Mouse (Mus musculus) embryonic facial prominence, embryonic 11.5 days (tissue): ENCODE measurements around the gene Efna1. TPM values are rescaled to one million over a fixed set of nuclear protein-coding genes. Genes with fewer than 3 reads are reported as not detected.

Source experiments
- ATAC-seq: fragments of 200-750 bp; cut with Nextera tagmentation; replicated peaks from 2 replicates; pipeline ENCODE4 v1.8.0; 2017; ENCODE audit warnings: low read depth; ENCODE audit not compliant: insufficient number of reproducible peaks, low FRiP score, low TSS enrichment
- DNase-seq: peaks from one replicate; pipeline ENCODE4 v3.0.0-alpha.2; 2015; ENCODE audit warnings: low spot score
- H3K27ac ChIP-seq: fragments of 300-500 bp; sonication (generic); replicated peaks from 2 replicates; pipeline ENCODE4 v1.5.1; 2014; ENCODE audit warnings: mild to moderate bottlenecking, low read depth, low read length, control low read depth
- H3K27me3 ChIP-seq: fragments of 300-500 bp; sonication (generic); 2 replicates; pipeline ENCODE4 v1.6.1; 2014; ENCODE audit warnings: mild to moderate bottlenecking, low read length, moderate library complexity, mixed read lengths; ENCODE audit not compliant: control insufficient read depth, insufficient read depth
- H3K36me3 ChIP-seq: fragments of 300-500 bp; sonication (generic); replicated peaks from 2 replicates; pipeline ENCODE4 v1.6.1; 2014; ENCODE audit warnings: low read depth, mild to moderate bottlenecking, low read length, moderate library complexity, mixed read lengths; ENCODE audit not compliant: control insufficient read depth, insufficient read depth
- H3K4me1 ChIP-seq: fragments of 300-500 bp; sonication (generic); 2 replicates; pipeline ENCODE4 v1.6.1; 2014; ENCODE audit warnings: low read length, mixed read lengths; ENCODE audit not compliant: control insufficient read depth, insufficient read depth
- H3K4me2 ChIP-seq: fragments of 300-500 bp; sonication (generic); 2 replicates; pipeline ENCODE4 v1.6.1; 2014; ENCODE audit warnings: low read depth, mild to moderate bottlenecking, control low read depth, low read length, moderate library complexity
- H3K4me3 ChIP-seq: fragments of 300-500 bp; sonication (generic); 2 replicates; pipeline ENCODE4 v1.5.1; 2014; ENCODE audit warnings: low read depth, low read length, control low read depth
- H3K9ac ChIP-seq: fragments of 300-500 bp; sonication (generic); replicated peaks from 2 replicates; pipeline ENCODE4 v1.6.1; 2014; ENCODE audit warnings: mild to moderate bottlenecking, control low read depth, low read length
- H3K9me3 ChIP-seq: fragments of 300-500 bp; sonication (generic); replicated peaks from 2 replicates; pipeline ENCODE4 v1.6.1; 2016; ENCODE audit warnings: mild to moderate bottlenecking, low read length, inconsistent platforms, mixed read lengths; ENCODE audit not compliant: control insufficient read depth
- WGBS: fragments of 180-500 bp; shearing (Covaris S2); extraction: QIAGEN DNeasy Blood & Tissue Kit; methylation state at CpG from one replicate; pipeline ENCODE4 v1.1.7; 2014; 5-methylcytosine and 5-hydroxymethylcytosine counted together
- polyA plus RNA-seq: library from polyadenylated mRNA; unstranded; fragments of >200 nt; fragmentation: Nextera tagmentation; extraction: Ambion mirVana; gene quantifications from 2 replicates; pipeline ENCODE4 v1.2.1, GENCODE M21; 2014

Gene Efna1
- polyA plus RNA-seq, 1 experiment from 2014 or later: 26.9 TPM

DNA sequence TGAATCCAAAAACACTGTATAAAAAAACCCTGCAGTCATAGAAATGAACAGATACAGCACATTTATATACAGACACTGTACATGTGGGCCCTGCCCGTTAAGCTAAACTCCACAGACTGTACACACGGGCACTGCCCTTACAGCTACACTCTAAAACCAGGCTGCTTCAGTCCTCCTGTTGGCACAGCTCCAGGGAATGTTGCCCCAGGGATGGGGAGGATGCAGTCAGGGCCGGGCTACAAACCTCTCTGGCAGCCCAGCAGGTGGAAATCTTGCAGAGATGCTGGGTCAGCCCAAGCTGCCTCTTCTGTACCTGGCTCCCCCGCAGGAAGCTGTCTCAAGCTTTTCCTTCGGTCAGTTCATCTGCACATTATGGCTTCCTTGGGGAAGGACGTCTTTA lies 9.2 kb downstream of the Efna1 start:
- no peak overlapping the region for H3K4me2 ChIP-seq
- no peaks in the 10 kb centered on the region for H3K27me3 ChIP-seq
- H3K4me3 ChIP-seq: no peak overlapping the region
- DNase-seq (no peak), ATAC-seq (no peak)
- no peaks in the 10 kb centered on the region for H3K36me3 ChIP-seq
- H3K4me1 ChIP-seq: peaks cover 5% of the 10 kb centered on the region
- 67% methylated on average over 6 of the region's 6 CpGs for WGBS
- H3K27ac ChIP-seq: no peak overlapping the region
- no peaks in the 10 kb centered on the region for H3K9me3 ChIP-seq
- H3K9ac ChIP-seq: no peak overlapping the region

GRCm38 (mm10) chr3:89270891-89271290 lies 10.1 kb downstream of the Efna1 start:
- WGBS: 70% methylated on average over 6 of the region's 6 CpGs
- ATAC-seq (no peak), DNase-seq (no peak)
- H3K36me3 ChIP-seq: no peaks in the 10 kb centered on the region
- peak overlapping the region; percentile 80; the same call in 1 of the 2 replicates for H3K4me2 ChIP-seq
- H3K9me3 ChIP-seq: no peaks in the 10 kb centered on the region
- no peak overlapping the region; the same call in 1 of the 2 replicates for H3K4me3 ChIP-seq
- H3K27me3 ChIP-seq: no peaks in the 10 kb centered on the region
- no peak overlapping the region for H3K27ac ChIP-seq
- peaks cover 5% of the 10 kb centered on the region for H3K4me1 ChIP-seq
- H3K9ac ChIP-seq: peak overlapping the region; percentile 79; the same call in 1 of the 2 replicates

DNA sequence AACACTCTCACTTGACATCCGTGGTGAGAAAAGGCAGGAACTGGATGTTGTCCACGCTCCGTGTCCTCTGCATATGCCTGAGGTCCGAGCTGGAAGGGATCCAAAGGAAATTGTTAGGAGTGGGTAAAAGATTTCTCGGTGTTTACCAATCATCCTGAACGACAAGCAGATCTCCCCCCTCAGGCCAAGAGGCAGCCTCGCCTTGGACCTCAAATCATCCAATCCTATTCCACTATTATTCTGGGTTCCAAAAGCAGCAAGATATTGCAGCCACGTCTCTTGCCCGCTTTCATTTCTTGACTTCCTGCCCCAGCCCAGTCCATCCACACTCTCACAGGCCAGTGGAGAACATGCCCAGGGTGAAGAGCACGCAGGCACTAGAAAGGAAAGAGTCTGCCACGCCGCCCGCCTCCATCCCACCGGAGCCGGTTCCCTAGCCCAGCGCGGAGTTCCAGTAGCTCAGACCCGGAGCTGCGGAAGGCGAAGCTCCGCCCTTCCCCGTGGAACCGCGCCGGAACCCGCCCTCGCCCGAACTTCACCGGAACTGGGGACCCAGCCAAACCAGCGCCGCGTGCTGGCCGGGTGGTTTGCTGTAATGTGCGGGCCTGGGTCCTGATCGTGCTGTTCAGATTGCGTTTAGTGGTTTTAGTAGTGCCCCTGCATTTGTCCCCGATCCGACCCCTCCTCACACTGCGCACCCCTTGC lies 10.7 kb downstream of the Efna1 start, which contains the start of gene Slc50a1:
Gene Slc50a1, minus strand, starts transcription at position 520 of the 705 bp plus-strand sequence.
- Histone ChIP-seq H3K27me3 (no peaks in the 10 kb centered on the region), H3K4me3 (peak within 1 kb of the TSS; percentile 50), H3K4me2 (peak within 1 kb of the TSS; percentile 80), H3K9me3 (no peaks in the 10 kb centered on the region), H3K9ac (peak within 1 kb of the TSS; percentile 79), H3K4me1 (peaks cover 5% of the 10 kb centered on the region), H3K36me3 (no peaks in the 10 kb centered on the region), H3K27ac (no peak within 1 kb of the TSS; the same call in 1 of the 2 replicates)
- no peak for ATAC-seq
- WGBS: 3% methylated on average over 39 of the region's 39 CpGs
- peak; percentile 79 for DNase-seq

- no peak overlapping the region for H3K4me3 ChIP-seq
- no peak overlapping the region for H3K27ac ChIP-seq
- 55% methylated on average over 8 of the region's 8 CpGs for WGBS
- H3K9me3 ChIP-seq: no peaks in the 10 kb centered on the region
- no peak overlapping the region for H3K4me2 ChIP-seq
- H3K4me1 ChIP-seq: peaks cover 5% of the 10 kb centered on the region
- DNase-seq (no peak), ATAC-seq (no peak)
- peak overlapping the region; percentile 1; the same call in 1 of the 2 replicates for H3K9ac ChIP-seq
- no peaks in the 10 kb centered on the region for H3K36me3 ChIP-seq
- H3K27me3 ChIP-seq: no peaks in the 10 kb centered on the region
Measured at GRCm38 (mm10) chr3:89268916-89269315, 12.0 kb downstream of the Efna1 start.

DNA sequence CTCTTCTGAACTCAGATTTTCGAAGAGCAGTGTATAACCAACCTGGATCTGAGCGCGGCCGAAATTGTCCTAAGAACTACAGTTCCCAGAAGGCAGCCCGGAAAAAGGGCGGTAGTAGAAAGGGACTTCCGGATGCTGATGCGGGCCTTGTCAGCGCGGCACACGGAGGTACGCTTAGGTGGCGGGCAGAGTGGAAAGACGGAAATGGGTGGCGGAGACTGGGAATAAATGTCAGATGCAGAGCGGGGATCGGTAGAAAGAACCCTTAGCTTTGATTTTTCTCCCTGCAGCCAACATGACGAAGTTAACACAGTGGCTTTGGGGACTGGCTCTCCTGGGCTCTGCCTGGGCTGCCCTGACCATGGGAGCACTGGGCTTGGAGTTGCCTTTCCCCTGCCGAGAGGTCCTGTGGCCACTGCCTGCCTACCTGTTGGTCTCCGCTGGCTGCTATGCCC lies 14.5 kb downstream of the Efna1 start:
- Histone ChIP-seq H3K4me1 (peaks cover 5% of the 10 kb centered on the region), H3K9me3 (no peaks in the 10 kb centered on the region), H3K27me3 (no peaks in the 10 kb centered on the region), H3K9ac (peak overlapping the region; percentile 73), H3K27ac (no peak overlapping the region), H3K36me3 (no peaks in the 10 kb centered on the region), H3K4me2 (peak overlapping the region; percentile 79), H3K4me3 (peak overlapping the region; percentile 55)
- peak; percentile 94 for DNase-seq
- ATAC-seq: peak; percentile 87
- under 1% methylated on average over 20 of the region's 20 CpGs for WGBS

GRCm38 (mm10) chr3:89262417-89262816 lies 18.5 kb downstream of the Efna1 start:
- 70% methylated on average over 10 of the region's 10 CpGs for WGBS
- ATAC-seq: no peak

DNA sequence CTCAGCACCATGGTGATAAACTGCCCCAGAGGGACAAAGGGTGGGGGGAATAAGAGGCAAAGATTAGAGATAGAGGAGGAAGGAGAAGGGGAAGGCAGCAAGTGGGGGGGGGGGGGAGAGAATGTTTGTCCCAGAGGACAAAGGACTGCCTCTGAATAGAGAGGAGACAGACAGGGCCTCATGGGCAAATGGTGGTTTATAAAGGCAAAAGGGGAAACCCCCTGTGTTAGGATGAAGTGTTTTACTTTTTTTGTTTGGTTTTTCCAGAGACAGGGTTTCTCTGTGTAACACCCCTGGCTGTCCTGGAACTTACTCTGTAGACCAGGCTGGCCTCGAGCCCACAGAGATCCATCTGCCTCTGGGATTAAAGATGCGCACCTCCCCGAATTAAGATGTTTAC lies 20.7 kb downstream of the Efna1 start:
- DNase-seq (no peak), ATAC-seq (no peak)
- H3K27ac ChIP-seq: no peak overlapping the region
- H3K4me1 ChIP-seq: no peaks in the 10 kb centered on the region
- no peaks in the 10 kb centered on the region for H3K36me3 ChIP-seq
- no peak overlapping the region for H3K4me2 ChIP-seq
- 82% methylated on average over 3 of the region's 3 CpGs for WGBS
- H3K27me3 ChIP-seq: no peaks in the 10 kb centered on the region
- H3K9me3 ChIP-seq: no peaks in the 10 kb centered on the region
- no peak overlapping the region for H3K9ac ChIP-seq
- no peak overlapping the region for H3K4me3 ChIP-seq

More at GRCm38 (mm10) chr3:89262417-89262816, 18.5 kb downstream of the Efna1 start:
- Histone ChIP-seq H3K27me3 (no peaks in the 10 kb centered on the region), H3K9ac (no peak overlapping the region), H3K9me3 (no peaks in the 10 kb centered on the region), H3K4me2 (no peak overlapping the region), H3K36me3 (no peaks in the 10 kb centered on the region), H3K4me3 (no peak overlapping the region), H3K27ac (no peak overlapping the region), H3K4me1 (no peaks in the 10 kb centered on the region)
- no peak for DNase-seq

- 68% methylated on average over 7 of the region's 7 CpGs for WGBS
- H3K36me3 ChIP-seq: no peaks in the 10 kb centered on the region
- no peaks in the 10 kb centered on the region for H3K4me1 ChIP-seq
- no peak within 1 kb of the TSS for H3K4me3 ChIP-seq
- ATAC-seq (no peak), DNase-seq (no peak)
- no peaks in the 10 kb centered on the region for H3K9me3 ChIP-seq
- H3K27me3 ChIP-seq: no peaks in the 10 kb centered on the region
- no peak within 1 kb of the TSS for H3K9ac ChIP-seq
- H3K4me2 ChIP-seq: no peak within 1 kb of the TSS; the same call in 1 of the 2 replicates
- H3K27ac ChIP-seq: no peak within 1 kb of the TSS
Measured at GRCm38 (mm10) chr3:89259076-89259475, 21.9 kb downstream of the Efna1 start, which contains the start of gene Dpm3. Gene Dpm3 (plus strand): TSS chr3:89259358.
